Mouse (Mus musculus) 3134 (cell line): Measurements from ENCODE around the gene Rab11fip3.

Experiments
- DNase-seq: peaks from one replicate; pipeline ENCODE4 v3.0.0-alpha.2; 2011; ENCODE audit warnings: low spot score; ENCODE audit not compliant: insufficient read length; ENCODE audit errors: extremely low read depth

The Rab11fip3 gene

GRCm38 (mm10) chr17:26087059-26087564, 17.8 kb upstream of the Rab11fip3 start:
- DNase-seq = no peak

DNA sequence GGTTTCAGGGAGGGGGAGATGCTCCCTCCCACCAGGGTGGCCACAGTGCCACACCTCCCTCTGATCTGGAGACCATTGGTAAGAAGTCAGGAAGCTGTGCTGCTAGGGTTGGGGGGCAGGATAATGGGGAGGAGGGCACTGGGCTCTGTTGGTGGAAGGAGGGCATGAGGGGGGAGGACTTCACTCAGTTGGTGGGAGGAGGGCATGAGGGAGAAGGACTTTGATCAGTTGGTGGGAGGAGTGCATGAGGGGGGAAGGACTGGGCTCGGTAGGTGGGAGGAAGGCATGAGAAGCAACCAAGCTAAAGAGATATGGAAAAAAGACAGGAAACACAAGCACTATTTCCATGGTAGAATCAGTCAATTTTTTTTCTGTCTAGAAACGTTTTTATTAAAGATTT, 11.5 kb upstream of the Rab11fip3 start:
- DNase-seq = no peak

DNA sequence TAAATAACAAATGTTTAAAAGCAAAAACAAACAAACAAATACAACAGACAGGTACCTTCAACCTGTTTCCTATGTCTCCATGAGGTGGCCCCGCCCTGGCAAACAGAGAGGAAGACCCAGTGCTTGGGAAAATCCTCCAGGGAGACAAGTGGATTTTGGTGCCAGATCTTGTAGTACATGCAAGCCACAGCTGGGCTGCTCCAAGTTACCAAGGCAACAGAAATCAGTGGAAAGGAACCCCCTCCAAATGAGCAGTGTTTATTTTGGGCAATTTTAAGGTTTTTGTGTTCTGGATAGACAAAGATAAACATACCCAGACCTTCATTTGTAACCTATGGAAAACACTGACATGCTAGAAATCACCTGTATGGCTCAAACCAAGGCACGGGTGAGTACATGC, 9.5 kb upstream of the Rab11fip3 start:
- no peak for DNase-seq

GRCm38 (mm10) chr17:26075246-26075645, 5.9 kb upstream of the Rab11fip3 start:
- no peak for DNase-seq

DNA sequence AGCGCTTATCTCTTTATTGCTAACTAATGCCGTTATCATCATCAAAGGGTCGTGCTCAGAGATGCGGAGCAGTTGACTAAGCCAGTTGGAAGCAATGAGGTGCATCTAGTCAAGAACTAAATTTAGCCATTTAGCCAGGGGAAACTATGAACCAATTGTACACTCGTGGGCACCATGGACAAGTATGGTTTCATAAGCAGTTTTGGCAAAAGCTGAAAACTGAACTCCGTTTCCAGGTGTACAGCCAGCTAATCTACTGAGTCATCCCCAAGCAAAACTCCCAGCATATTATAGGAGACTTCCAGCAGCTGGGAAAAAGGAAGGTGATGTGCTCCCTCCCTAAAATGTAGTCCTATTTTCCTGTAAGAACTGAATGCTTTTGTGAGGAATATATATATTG, 781 bp upstream of the Rab11fip3 start:
- DNase-seq = no peak

DNA sequence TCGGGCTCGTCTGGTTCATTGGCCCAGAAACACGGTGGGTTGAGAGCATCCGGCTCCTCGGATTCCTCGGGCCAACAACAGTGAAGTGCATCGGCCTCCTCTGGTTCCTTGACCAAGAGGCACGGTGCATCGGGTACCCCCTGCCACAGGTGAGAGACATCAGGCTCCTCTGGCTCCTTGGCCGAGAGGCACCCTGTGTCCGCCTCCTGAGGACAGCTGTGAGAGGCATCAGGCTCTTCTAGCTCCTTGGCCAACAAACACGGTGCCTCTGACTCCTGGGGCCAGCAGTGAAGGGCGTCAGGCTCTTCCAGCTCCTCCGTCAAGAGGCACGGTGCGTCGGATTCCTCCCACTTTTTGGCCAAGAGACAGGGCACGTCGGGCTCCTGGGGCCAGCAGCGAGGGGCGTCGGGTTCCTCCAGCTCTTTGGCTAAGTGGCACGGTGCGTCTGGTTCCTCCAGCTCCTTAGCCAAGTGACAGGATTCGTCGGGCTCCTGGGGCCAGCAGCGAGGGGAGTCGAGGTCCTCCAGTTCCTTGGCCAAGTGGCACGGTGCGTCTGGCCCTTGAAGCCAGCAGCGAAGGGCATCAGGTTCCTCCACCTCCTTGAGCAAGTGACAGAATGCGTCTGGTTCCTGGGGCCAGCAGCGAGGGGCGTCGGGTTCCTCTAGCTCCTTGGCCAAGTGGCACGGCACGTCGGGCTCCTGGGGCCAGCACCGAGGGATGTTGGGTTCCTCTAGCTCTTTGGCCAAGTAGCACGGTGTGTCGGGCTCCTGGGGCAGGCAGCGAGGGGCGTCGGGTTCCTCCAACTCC, 1.1 kb downstream of the Rab11fip3 start:
- no peak for DNase-seq

DNA sequence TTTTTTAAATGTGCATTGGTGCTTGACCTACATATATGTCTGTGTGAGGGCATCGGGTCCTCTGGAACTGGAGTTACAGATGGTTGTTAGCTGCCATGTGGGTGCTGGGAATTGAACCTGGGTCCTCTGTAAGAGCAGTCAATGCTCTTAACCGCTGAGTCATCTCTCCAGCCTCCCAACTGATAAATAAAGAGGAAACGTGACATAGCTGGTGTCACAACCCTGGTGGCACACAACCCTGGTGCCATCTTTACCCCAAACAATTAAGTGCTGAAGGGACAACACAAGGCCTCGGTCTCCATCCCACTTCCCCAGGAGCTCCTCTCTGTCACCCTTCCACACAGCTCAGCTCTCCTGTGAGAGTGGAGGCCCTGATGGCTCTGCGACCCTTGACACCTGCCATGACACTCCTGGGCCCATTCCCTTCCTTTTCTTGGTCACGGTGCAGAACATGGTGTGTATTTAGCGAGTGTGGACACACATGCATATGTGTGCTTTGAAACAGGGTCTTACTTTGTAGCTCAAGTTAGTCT, 2.8 kb downstream of the Rab11fip3 start:
- no peak for DNase-seq

DNA sequence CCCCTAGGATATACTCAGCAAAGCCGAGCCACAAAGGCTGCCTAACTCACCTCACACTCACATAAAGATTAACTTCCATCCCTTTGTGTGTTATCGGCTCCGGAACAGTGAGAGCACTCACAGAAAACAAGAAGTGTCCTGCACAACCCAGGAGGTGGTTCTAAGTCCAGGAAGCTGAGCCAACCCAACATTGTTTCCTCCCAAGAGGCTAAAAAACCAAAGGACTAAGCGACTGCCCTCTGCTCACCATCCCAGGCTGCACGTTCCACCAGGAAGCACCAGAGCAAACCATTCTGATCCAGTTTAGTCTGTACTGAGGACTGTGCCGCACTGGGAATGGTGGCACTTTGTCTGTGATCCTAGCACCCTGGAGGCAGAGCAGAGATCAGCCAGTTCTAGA, 4.4 kb downstream of the Rab11fip3 start:
- DNase-seq = no peak

- no peak for DNase-seq
Observed at GRCm38 (mm10) chr17:26057787-26058567, 11.4 kb downstream of the Rab11fip3 start.

DNA sequence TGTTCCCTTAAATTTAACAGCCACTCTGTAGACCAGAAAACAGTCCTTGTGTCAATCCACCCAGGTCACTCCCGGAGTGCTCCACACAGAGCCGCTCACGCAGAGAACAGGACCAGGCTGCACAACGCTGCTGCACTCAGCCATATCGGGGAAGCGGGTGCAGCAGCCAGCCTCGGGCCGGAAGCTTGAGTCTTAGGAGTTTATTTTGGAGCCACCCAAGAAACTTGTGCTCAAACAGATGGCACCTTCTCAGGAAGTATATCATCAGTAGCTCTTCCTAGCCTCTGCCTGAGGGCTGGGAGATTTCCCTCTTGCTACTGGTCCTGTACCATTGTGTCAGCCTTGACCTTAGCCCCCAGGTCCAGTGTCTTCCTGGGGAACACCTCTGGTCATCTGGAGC, 12.1 kb downstream of the Rab11fip3 start:
- no peak for DNase-seq

DNA sequence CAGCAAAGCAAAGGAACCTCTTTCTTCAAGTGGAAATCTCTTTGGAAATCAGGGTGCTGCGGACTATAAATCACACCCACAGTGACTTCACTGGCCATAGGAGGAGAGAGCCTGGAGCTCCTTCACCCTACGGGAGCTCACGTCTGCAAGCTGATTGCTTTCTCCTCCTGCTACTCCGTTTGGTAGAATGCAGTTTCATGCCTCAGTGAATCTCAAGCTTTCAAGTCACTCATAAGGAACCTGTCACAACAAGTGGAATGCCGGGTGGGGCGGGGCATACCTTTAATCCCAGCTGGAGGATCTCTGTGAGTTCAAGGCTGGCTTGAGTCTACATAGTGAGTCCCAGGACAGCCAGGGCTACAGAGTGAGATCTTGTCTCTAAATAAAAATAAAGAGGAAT, 14.2 kb downstream of the Rab11fip3 start:
- DNase-seq = no peak

- no peak for DNase-seq
Observed at GRCm38 (mm10) chr17:26054133-26054845, 15.1 kb downstream of the Rab11fip3 start.

DNA sequence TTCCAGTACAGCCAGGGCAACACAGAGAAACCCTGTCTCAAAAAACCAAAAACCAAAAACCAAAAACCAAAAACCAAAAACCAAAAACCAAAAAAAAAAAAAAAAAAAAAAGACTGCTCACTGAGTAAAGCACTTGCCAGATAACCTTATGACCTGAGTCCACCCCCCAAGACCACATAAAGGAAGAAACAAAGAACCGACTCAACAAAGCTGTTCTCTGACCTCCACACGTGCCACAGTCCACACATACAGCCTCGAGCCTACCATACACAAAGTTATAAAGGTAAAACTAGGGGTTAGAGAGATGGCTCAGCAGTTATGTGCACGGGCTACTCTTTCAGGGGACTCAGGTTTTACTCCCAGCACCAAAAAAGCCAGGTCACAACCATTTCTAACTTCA, 16.6 kb downstream of the Rab11fip3 start:
- DNase-seq = no peak

DNA sequence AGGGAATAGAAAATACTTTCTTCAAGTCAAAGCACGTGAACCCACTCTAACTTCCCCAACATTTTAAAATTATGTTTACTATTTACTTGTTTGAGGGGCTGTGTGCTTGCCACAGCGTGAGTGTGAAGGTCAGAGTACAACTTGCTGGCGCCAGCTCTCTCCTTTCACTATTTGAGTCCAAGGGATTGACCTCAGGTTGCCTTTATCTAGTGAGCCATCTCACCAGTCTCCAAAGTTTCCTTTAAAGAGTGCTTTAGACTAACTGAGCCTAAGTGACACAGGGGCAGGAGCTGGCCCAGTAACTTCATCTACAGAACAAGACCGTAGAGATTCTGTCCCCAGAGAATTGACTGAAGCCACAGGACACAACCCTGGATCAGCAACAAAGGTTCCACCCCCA, 17.3 kb downstream of the Rab11fip3 start:
- DNase-seq = no peak

DNA sequence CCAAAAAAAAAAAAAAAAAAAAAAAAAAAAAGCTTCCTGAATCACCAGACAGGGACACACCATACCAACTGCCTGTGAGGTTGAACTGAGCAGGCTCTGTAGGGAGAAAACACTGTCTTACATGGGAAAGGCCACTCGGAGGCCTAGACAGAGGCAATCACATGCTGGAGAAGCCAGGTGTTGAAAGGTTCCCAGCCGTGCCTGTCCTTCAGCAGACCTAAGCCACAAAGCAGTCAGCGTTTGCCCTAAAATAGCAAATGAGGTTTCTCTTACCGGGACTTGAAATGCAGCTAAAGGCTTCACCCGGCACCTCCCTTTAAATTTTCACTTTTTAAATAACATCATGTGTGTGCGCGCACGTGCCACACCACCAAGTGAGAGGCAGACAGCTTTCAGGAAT, 21.2 kb downstream of the Rab11fip3 start:
- DNase-seq = no peak

- DNase-seq = no peak
Observed at GRCm38 (mm10) chr17:26046253-26046997, 22.9 kb downstream of the Rab11fip3 start.

DNA sequence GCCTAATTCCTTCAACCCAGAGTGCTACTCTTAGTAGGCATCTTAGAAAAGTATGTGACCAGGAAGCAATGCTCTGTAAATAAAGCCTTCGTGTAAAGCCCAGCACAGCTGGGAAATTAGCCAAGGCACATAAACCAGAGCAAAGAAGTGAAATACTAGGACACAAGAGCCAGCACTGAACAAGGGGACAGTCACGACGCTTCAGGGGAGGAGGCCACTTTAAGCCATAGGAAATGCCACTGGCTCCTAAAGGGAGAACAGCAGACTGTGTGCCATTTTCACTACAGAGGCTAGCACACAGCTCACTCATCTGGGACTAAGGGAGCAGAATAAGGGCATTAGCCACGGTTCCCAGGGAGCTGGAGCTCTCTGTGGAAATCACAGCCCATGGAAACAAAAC, 24.1 kb downstream of the Rab11fip3 start:
- DNase-seq = no peak

- DNase-seq = no peak
Observed at GRCm38 (mm10) chr17:26043249-26043636, 26.1 kb downstream of the Rab11fip3 start.

DNA sequence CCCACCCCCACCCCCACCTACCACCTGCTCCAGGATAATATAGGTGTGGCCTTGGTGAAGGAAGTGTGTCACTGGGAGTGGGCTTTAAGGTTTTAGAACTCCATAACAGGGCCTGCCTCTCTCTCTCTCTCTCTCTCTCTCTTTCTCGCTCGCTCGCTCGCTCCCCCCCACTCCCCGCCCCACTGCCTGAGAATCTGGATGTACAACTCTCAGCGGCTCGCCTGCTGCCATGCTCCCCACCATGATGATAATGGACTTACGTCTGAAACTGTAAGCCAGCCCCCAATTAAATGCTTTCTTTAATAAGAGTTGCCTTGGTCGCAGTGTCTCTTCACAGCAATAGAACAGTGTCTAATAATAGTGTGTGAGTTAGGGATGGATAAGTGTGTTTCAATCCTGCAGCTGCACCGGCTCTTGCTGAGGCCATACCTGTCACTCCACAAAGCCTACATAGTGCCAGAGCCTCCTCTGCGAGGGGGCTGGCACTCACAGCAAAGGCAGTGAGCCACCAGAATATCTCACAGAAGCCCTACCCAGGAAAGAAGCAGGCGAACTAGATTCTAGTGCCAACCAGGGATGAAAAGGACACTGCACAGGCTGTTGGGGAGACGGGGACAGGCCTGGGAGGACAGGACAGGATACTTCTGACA, 26.6 kb downstream of the Rab11fip3 start:
- no peak for DNase-seq
